ENCODE assay signal across 11 mouse cellular contexts in genomic region chr4:141752076-141752421, GRCm38 (mm10). TPM values are rescaled to one million over a fixed set of nuclear protein-coding genes. Genes with fewer than 3 reads are reported as not detected.
DNase-seq lines count a peak whose midpoint lies in the region; TF ChIP-seq lines count a peak whose summit lies in the region.
"Had no signal": no experiment of that assay in that cellular context is flagged by ENCODE, and none has a peak within 500 bp of the region (broad histone marks: within the 10 kb centered on the region; RNA-seq: fewer than 3 reads in every experiment).

No protein-coding gene starts in this region.

- no peaks in the 10 kb centered on the region for H3K36me3 ChIP-seq in myocyte (ENCODE audit: control insufficient read depth, insufficient read depth)

- TF ChIP-seq POLR2A in myocyte (IDR thresholded peaks at IDR 0.05; ENCODE audit: insufficient read length, low read depth) = no peak

- TF ChIP-seq CTCF in layer of hippocampus, adult 2 months (conservative IDR thresholded peaks at IDR 0.05) = no peak

- H3K4me3 ChIP-seq in layer of hippocampus, adult 2 months = no peak overlapping the region
- no peak overlapping the region for H3K4me3 ChIP-seq in myocyte

- H3ac ChIP-seq in myocyte (ENCODE audit: control insufficient read depth, insufficient read length) = no peak overlapping the region

- DNase-seq in layer of hippocampus, adult 2 months (ENCODE audit: low spot score in 2 of 2) = no peak
- no peak for DNase-seq in layer of hippocampus, postnatal 36 days
- DNase-seq in c-Kit-positive CD71-positive TER-119-negative erythroid progenitor cells, embryonic 14.5 days (ENCODE audit: low read depth) = peak; percentile 69
- DNase-seq in heart, postnatal 10 days = peak; percentile 26 to 29
- no peak for DNase-seq in Muller cell, postnatal 12 days (ENCODE audit: inconsistent ontology term)
- DNase-seq in right cerebral cortex, adult 2 months (ENCODE audit: low spot score in 2 of 2) = no peak
- no peak for DNase-seq in ovary, postnatal 14 days (ENCODE audit: low spot score)
- DNase-seq: cerebellum, postnatal 25 days; right cerebral cortex, postnatal 14 days had no signal

- peak overlapping the region; percentile 4 for H3K4me2 ChIP-seq in myocyte (ENCODE audit: low read depth)

- intact Hi-C loops in heart, postnatal 10 days (cut with DNase I) = no loop called here

- no peaks in the 10 kb centered on the region for H3K27me3 ChIP-seq in myocyte (ENCODE audit: control insufficient read depth, insufficient read depth, insufficient read length)

- peak overlapping the region; percentile 12; the same call in 1 of the 2 replicates for H3K27ac ChIP-seq in layer of hippocampus, adult 2 months
- H3K27ac ChIP-seq: macrophage had no signal

- no peaks in the 10 kb centered on the region for H3K79me2 ChIP-seq in myocyte (ENCODE audit: control insufficient read depth, insufficient read depth)

TF ChIP-seq in myocyte, 11 proteins besides CTCF, POLR2A, EP300 and RAD21:
- no peak for TF ChIP-seq USF1 (IDR thresholded peaks at IDR 0.05; ENCODE audit: low read depth)
- no peak for TF ChIP-seq E2F4 (IDR thresholded peaks at IDR 0.05; ENCODE audit: insufficient read depth)
- TF ChIP-seq REST (IDR thresholded peaks at IDR 0.05; ENCODE audit: insufficient read depth, insufficient read length) = no peak
- TF ChIP-seq MYOD1 (IDR thresholded peaks at IDR 0.05; ENCODE audit: control insufficient read depth in 1 of 3, insufficient read length in 2 of 3, low read depth in 2 of 3) = no peak
- no peak for TF ChIP-seq CEBPB (IDR thresholded peaks at IDR 0.05; ENCODE audit: insufficient read depth, poor library complexity, severe bottlenecking)
- no peak for TF ChIP-seq TCF12 (IDR thresholded peaks at IDR 0.05; ENCODE audit: insufficient read depth, poor library complexity, severe bottlenecking)
- no peak for TF ChIP-seq POLR2AphosphoS2 (IDR thresholded peaks at IDR 0.05; ENCODE audit: insufficient read length, low read depth)
- no peak for TF ChIP-seq SRF (IDR thresholded peaks at IDR 0.05; ENCODE audit: control insufficient read depth, insufficient read length, low read depth)
- TF ChIP-seq MAX (IDR thresholded peaks at IDR 0.05; ENCODE audit: low read depth) = no peak
- TF ChIP-seq TCF3 (IDR thresholded peaks at IDR 0.05; ENCODE audit: insufficient read length, low read depth) = no peak
- no peak for TF ChIP-seq MYOG (IDR thresholded peaks at IDR 0.05; ENCODE audit: control insufficient read depth in 1 of 3, insufficient read depth in 1 of 3, insufficient read length in 2 of 3, low read depth in 2 of 3)

RNA-seq across cellular contexts. Expression of gene Agmat, which starts 5.6 kb away (rescaled TPM):
- not detected for total RNA-seq in layer of hippocampus, adult 2 months (2021)
- total RNA-seq in layer of hippocampus, postnatal 36 days (2021) = under 1 TPM in 1 of 2 experiments, not detected in 1; 0.32 TPM
- under 1 TPM; 0.48 to 0.79 TPM for total RNA-seq in heart, postnatal 10 days (2021)
- polyA plus RNA-seq in myocyte (2012; fragmentation: generic; extraction: Trizol) = 0.72 TPM
- polyA plus RNA-seq: macrophage had no signal

RNA-seq across cellular contexts. Expression of gene Ddi2, which starts 28.8 kb away (rescaled TPM):
- 10 to 100 TPM; 42.8 to 50.1 TPM for total RNA-seq in layer of hippocampus, adult 2 months (2021)
- 10 to 100 TPM; 45.1 to 46.9 TPM for total RNA-seq in layer of hippocampus, postnatal 36 days (2021)
- 10 to 100 TPM; 38.5 to 41.1 TPM for total RNA-seq in heart, postnatal 10 days (2021)
- polyA plus RNA-seq in myocyte (2012; fragmentation: generic; extraction: Trizol) = 10.6 TPM

RNA-seq across cellular contexts. Expression of gene Dnajc16, which starts 38.7 kb away (rescaled TPM):
- 10 to 100 TPM; 45.3 to 45.4 TPM for total RNA-seq in layer of hippocampus, adult 2 months (2021)
- 10 to 100 TPM; 43.3 to 45.0 TPM for total RNA-seq in layer of hippocampus, postnatal 36 days (2021)
- total RNA-seq in heart, postnatal 10 days (2021) = 10 to 100 TPM; 17.6 to 18.0 TPM
- polyA plus RNA-seq in myocyte (2012; fragmentation: generic; extraction: Trizol) = 9.5 TPM

RNA-seq across cellular contexts. Expression of gene Casp9, which starts 41.4 kb away (rescaled TPM):
- 10 to 100 TPM; 25.2 to 25.6 TPM for total RNA-seq in layer of hippocampus, adult 2 months (2021)
- total RNA-seq in layer of hippocampus, postnatal 36 days (2021) = 10 to 100 TPM; 19.9 to 21.1 TPM
- 10 to 100 TPM; 10.5 to 12.4 TPM for total RNA-seq in heart, postnatal 10 days (2021)
- 15.2 TPM for polyA plus RNA-seq in myocyte (2012; fragmentation: generic; extraction: Trizol)

Comparison
In these comparisons a context has a peak if more than half of its experiments do, and no peak if none do; other contexts are left out.
1. DNase-seq: peak in c-Kit-positive CD71-positive TER-119-negative erythroid progenitor cells, embryonic 14.5 days (single experiment) and heart, postnatal 10 days (2 of 2); none in layer of hippocampus, adult 2 months (0 of 2), layer of hippocampus, postnatal 36 days (0 of 2), Muller cell, postnatal 12 days (single experiment), right cerebral cortex, adult 2 months (0 of 2) and ovary, postnatal 14 days (single experiment).